Mouse (Mus musculus) hindbrain, embryonic 11.5 days (tissue): ENCODE results near the gene Bnip1. TPM values are rescaled to one million over a fixed set of nuclear protein-coding genes. Genes with fewer than 3 reads are reported as not detected.

Experiments used
- ATAC-seq: fragments of 200-750 bp; cut with Nextera tagmentation; 2 replicates; pipeline ENCODE4 v1.8.0; 2017; ENCODE audit warnings: mild to moderate bottlenecking, moderate TSS enrichment, moderate library complexity; ENCODE audit not compliant: low FRiP score
- DNase-seq: peaks from one replicate; pipeline ENCODE4 v3.0.0-alpha.2; 2015; ENCODE audit warnings: low spot score
- H3K27ac ChIP-seq: fragments of 300-500 bp; sonication (generic); 2 replicates; pipeline ENCODE4 v1.5.1; 2014; ENCODE audit warnings: mild to moderate bottlenecking, low read depth, low read length
- H3K27me3 ChIP-seq: fragments of 300-500 bp; sonication (generic); 2 replicates; pipeline ENCODE4 v1.6.1; 2014; ENCODE audit warnings: mild to moderate bottlenecking, low read length, moderate library complexity, mixed read lengths; ENCODE audit not compliant: control insufficient read depth, insufficient read depth
- H3K36me3 ChIP-seq: fragments of 300-500 bp; sonication (generic); 2 replicates; pipeline ENCODE4 v1.6.1; 2014; ENCODE audit warnings: mild to moderate bottlenecking, low read length, moderate library complexity, mixed read lengths; ENCODE audit not compliant: control insufficient read depth, insufficient read depth
- H3K4me1 ChIP-seq: fragments of 300-500 bp; sonication (generic); replicated peaks from 2 replicates; pipeline ENCODE4 v1.6.1; 2014; ENCODE audit warnings: low read length, mixed read lengths; ENCODE audit not compliant: control insufficient read depth, insufficient read depth
- H3K4me2 ChIP-seq: fragments of 300-500 bp; sonication (generic); replicated peaks from 2 replicates; pipeline ENCODE4 v1.6.1; 2014; ENCODE audit warnings: mild to moderate bottlenecking, low read depth, low read length
- H3K4me3 ChIP-seq: fragments of 300-500 bp; sonication (generic); 2 replicates; pipeline ENCODE4 v1.5.1; 2014; ENCODE audit warnings: low read depth, low read length
- H3K9ac ChIP-seq: fragments of 300-500 bp; sonication (generic); 2 replicates; pipeline ENCODE4 v1.6.1; 2014; ENCODE audit warnings: low read depth, low read length
- H3K9me3 ChIP-seq: fragments of 300-500 bp; sonication (generic); 2 replicates; pipeline ENCODE4 v1.6.1; 2016; ENCODE audit warnings: low read length; ENCODE audit not compliant: control insufficient read depth
- WGBS: fragments of 180-500 bp; shearing (Covaris S2); extraction: QIAGEN DNeasy Blood & Tissue Kit; methylation state at CpG from one replicate; pipeline ENCODE4 v1.1.7; 2014; 5-methylcytosine and 5-hydroxymethylcytosine counted together
- polyA plus RNA-seq: library from polyadenylated mRNA; unstranded; fragments of >200 nt; fragmentation: Nextera tagmentation; extraction: Ambion mirVana; gene quantifications from 2 replicates; pipeline ENCODE4 v1.2.1, GENCODE M21; 2014

Bnip1 gene
- polyA plus RNA-seq, 1 experiment from 2014 or later = 52.9 TPM

DNA sequence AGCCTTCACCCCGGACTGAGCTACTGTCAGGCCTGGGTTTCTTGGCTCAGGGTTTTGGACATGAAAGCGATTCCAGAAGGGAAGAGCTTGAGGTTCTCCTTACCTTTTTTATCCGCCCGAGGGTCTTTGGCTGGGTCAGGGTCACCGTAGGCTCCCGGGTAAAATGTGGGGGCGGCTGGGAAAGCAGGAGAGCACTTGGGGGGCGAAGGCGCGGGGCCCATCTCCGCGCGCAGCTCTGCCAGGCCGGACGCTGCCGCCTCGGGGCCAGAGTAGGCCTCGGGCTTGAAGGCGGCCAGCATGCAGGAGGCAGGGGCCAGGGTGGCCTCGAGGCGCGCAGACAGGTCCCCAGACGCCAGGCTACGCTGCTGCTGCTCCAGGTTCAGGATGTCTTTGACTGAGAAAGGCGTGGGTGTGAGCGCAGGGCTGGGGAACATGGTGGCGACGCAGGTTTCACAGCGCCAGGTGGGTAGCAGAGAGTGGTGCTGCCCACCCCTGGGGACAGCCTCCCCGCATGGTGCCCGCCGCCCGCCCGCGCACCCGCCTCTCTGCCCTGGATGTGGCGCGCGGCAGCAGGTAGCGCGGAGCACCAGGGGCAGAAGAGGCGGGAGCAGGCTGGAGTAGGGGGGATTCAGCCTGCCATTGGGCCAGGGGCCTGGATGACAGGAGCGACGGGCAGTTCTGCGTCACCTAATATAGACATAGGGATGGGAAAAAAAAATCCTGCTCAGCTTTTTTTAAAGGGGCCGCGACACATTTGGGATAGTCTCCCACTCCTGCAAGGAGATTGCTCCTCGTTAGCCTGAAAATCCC, 60.3 kb downstream of the Bnip1 start:
- Histone ChIP-seq H3K9ac (no peak overlapping the region), H3K27me3 (peaks cover 96% of the 10 kb centered on the region), H3K4me1 (no peaks in the 10 kb centered on the region; the same call in 1 of the 2 replicates), H3K9me3 (no peaks in the 10 kb centered on the region), H3K4me2 (0 out of 2 replicates have a peak overlapping the region, but pooled peaks have one; percentile 1), H3K36me3 (no peaks in the 10 kb centered on the region), H3K4me3 (no peak overlapping the region), H3K27ac (no peak overlapping the region)
- DNase-seq = peak; percentile 45
- 1% methylated on average over 44 of the region's 48 CpGs for WGBS
- ATAC-seq = no peak

DNA sequence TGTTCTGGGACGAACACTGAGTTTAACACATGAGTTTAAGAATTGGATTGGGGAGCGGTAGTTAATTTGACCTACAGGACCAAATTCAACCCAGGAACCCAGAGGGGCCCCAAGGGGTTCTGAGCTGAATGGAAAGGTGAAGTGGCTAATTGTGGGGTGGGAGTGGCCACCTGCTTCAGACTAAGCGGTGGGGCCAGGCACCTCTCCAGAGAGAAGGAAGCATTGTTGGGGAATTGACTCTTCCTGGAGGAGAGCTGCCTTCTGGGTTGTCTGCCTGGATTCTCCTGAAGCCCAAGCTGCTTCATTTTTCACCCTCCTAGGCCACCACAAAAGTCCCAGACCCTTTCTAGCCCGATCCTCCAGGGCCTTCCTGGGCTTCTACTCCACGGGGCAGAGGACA, 61.1 kb downstream of the Bnip1 start:
- no peaks in the 10 kb centered on the region; the same call in 1 of the 2 replicates for H3K4me1 ChIP-seq
- DNase-seq (peak; percentile 31), ATAC-seq (no peak)
- no peaks in the 10 kb centered on the region for H3K9me3 ChIP-seq
- WGBS = 2% methylated on average over 5 of the region's 5 CpGs
- peaks cover 92% of the 10 kb centered on the region for H3K27me3 ChIP-seq
- H3K36me3 ChIP-seq = no peaks in the 10 kb centered on the region
- H3K4me2 ChIP-seq = no peak overlapping the region
- H3K27ac ChIP-seq = no peak overlapping the region
- H3K4me3 ChIP-seq = no peak overlapping the region
- H3K9ac ChIP-seq = no peak overlapping the region

Other genes with a start within 250 kb of the Bnip1 start
- gene Ergic1, start 219.6 kb upstream of the Bnip1 start, polyA plus RNA-seq = 112 and 119 TPM in 2 replicates
- gene Dusp1, start 218.9 kb upstream of the Bnip1 start, polyA plus RNA-seq = 34.9 and 39.0 TPM in 2 replicates
- 123 and 126 TPM in 2 replicates for gene Atp6v0e, start 117.8 kb upstream of the Bnip1 start, polyA plus RNA-seq
- 4.1 and 10.2 TPM in 2 replicates for gene Crebrf, start 65.4 kb upstream of the Bnip1 start, polyA plus RNA-seq
- not detected in 2 replicates for gene Nkx2-5, start 63.9 kb downstream of the Bnip1 start, polyA plus RNA-seq
- gene Kifc5b, start 136.0 kb downstream of the Bnip1 start, polyA plus RNA-seq = 4.6 and 5.9 TPM in 2 replicates
- gene Phf1, start 152.0 kb downstream of the Bnip1 start, polyA plus RNA-seq = 4.5 and 5.5 TPM in 2 replicates
- 135 and 154 TPM in 2 replicates for gene Cuta, start 158.5 kb downstream of the Bnip1 start, polyA plus RNA-seq
- gene Syngap1, start 160.2 kb downstream of the Bnip1 start, polyA plus RNA-seq = 3.4 and 4.7 TPM in 2 replicates
- 10.5 and 13.2 TPM in 2 replicates for gene Zbtb9, start 192.1 kb downstream of the Bnip1 start, polyA plus RNA-seq
- gene Bak1, start 247.9 kb downstream of the Bnip1 start, polyA plus RNA-seq = 7.4 and 9.5 TPM in 2 replicates